Mouse (Mus musculus) forebrain, embryonic 13.5 days (tissue): ENCODE measurements around the gene Tuft1. TPM values are rescaled to one million over a fixed set of nuclear protein-coding genes. Genes with fewer than 3 reads are reported as not detected.
"Not testable (repeated sequence)": the region's sequence is repeated elsewhere in the genome, so short reads cannot be mapped to it uniquely, and the experiment has no call there.

ENCODE experiments used
- ATAC-seq: fragments of 200-750 bp; cut with Nextera tagmentation; 2 replicates; pipeline ENCODE4 v1.8.0; 2017
- H3K27ac ChIP-seq: fragments of 300-500 bp; sonication (generic); 2 replicates; pipeline ENCODE4 v1.5.1; 2015; ENCODE audit warnings: inconsistent platforms, mild to moderate bottlenecking, moderate library complexity
- H3K27me3 ChIP-seq: fragments of 300-500 bp; sonication (generic); 2 replicates; pipeline ENCODE4 v1.6.1; 2015; ENCODE audit warnings: mild to moderate bottlenecking, inconsistent platforms
- H3K36me3 ChIP-seq: fragments of 300-500 bp; sonication (generic); 2 replicates; pipeline ENCODE4 v1.6.1; 2015; ENCODE audit warnings: mild to moderate bottlenecking, inconsistent platforms; ENCODE audit not compliant: poor library complexity, severe bottlenecking
- H3K4me1 ChIP-seq: fragments of 300-500 bp; sonication (generic); 2 replicates; pipeline ENCODE4 v1.6.1; 2015; ENCODE audit warnings: inconsistent platforms
- H3K4me2 ChIP-seq: fragments of 300-500 bp; sonication (generic); 2 replicates; pipeline ENCODE4 v1.6.1; 2015; ENCODE audit warnings: inconsistent platforms, mild to moderate bottlenecking, moderate library complexity
- H3K4me3 ChIP-seq: fragments of 300-500 bp; sonication (generic); 2 replicates; pipeline ENCODE4 v1.5.1; 2015; ENCODE audit warnings: mild to moderate bottlenecking, inconsistent platforms
- H3K9ac ChIP-seq: fragments of 300-500 bp; sonication (generic); 2 replicates; pipeline ENCODE4 v1.6.1; 2015; ENCODE audit warnings: mild to moderate bottlenecking, inconsistent platforms
- H3K9me3 ChIP-seq: fragments of 300-500 bp; sonication (generic); replicated peaks from 2 replicates; pipeline ENCODE4 v1.6.1; 2016; ENCODE audit warnings: inconsistent platforms
- WGBS: fragments of 180-500 bp; shearing (Covaris S2); methylation state at CpG from one replicate; pipeline ENCODE4 v1.1.7; 2015; 5-methylcytosine and 5-hydroxymethylcytosine counted together
- polyA plus RNA-seq: library from polyadenylated mRNA; unstranded; fragments of >200 nt; fragmentation: Nextera tagmentation; extraction: Ambion mirVana; gene quantifications from 2 replicates; pipeline ENCODE4 v1.2.1, GENCODE M21; 2015

Tuft1 gene
- polyA plus RNA-seq, result 2.2 and 2.7 TPM in 2 replicates

GRCm38 (mm10) chr3:94658740-94659095, at the start of gene Tuft1:
Gene Tuft1, minus strand, starts transcription at chr3:94658872.
- H3K9me3 ChIP-seq, H3K9ac ChIP-seq, H3K36me3 ChIP-seq, H3K27ac ChIP-seq, H3K4me1 ChIP-seq, H3K27me3 ChIP-seq: not testable (repeated sequence)
- Histone ChIP-seq H3K4me3 (peak within 1 kb of the TSS; percentile 37), H3K4me2 (peak within 1 kb of the TSS; percentile 62)
- peak; percentile 94 for ATAC-seq
- under 1% methylated on average over 22 of the region's 33 CpGs for WGBS

GRCm38 (mm10) chr3:94703364-94703763, 44.7 kb upstream of the Tuft1 start:
- H3K36me3 ChIP-seq, H3K27me3 ChIP-seq, H3K27ac ChIP-seq, H3K4me1 ChIP-seq, ATAC-seq, H3K9ac ChIP-seq, H3K9me3 ChIP-seq, H3K4me2 ChIP-seq, H3K4me3 ChIP-seq: not testable (repeated sequence)
- WGBS, result 14% methylated on average over 3 of the region's 3 CpGs

- 86% methylated on average over 3 of the region's 3 CpGs for WGBS
- Histone ChIP-seq H3K9me3 (no peaks in the 10 kb centered on the region; the same call in 1 of the 2 replicates), H3K4me2 (no peak overlapping the region), H3K4me3 (no peak overlapping the region), H3K9ac (no peak overlapping the region), H3K4me1 (no peaks in the 10 kb centered on the region), H3K36me3 (no peaks in the 10 kb centered on the region), H3K27ac (no peak overlapping the region), H3K27me3 (no peaks in the 10 kb centered on the region)
- no peak for ATAC-seq
Measured at GRCm38 (mm10) chr3:94702856-94703255, 44.2 kb upstream of the Tuft1 start.

GRCm38 (mm10) chr3:94702163-94702810, 43.6 kb upstream of the Tuft1 start:
- not testable (repeated sequence) for H3K27me3 ChIP-seq, H3K9ac ChIP-seq, H3K4me1 ChIP-seq, H3K27ac ChIP-seq, H3K36me3 ChIP-seq, H3K9me3 ChIP-seq, ATAC-seq, H3K4me3 ChIP-seq, H3K4me2 ChIP-seq
- 87% methylated on average over 7 of the region's 7 CpGs for WGBS

DNA sequence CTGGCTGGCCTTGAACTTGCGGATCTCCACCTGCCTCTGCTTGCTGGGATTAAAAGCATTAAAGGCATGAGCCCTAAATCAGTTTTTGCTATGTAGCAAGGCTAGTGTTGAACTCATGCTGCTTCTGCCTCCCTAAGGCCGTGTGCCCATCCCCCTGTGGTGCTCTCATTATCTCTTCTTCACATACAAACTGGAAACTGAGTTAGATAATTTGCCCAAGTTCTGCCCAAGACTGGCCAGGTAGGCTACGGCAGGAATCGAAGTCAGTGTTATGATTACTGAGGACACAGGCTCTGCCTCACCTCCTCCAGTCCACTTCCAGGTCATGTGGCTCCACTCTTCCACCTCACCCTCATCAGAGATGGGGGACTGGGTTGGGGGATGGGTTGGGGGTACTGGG, 37.6 kb upstream of the Tuft1 start:
- not testable (repeated sequence) for H3K9me3 ChIP-seq, H3K4me3 ChIP-seq, ATAC-seq, H3K27me3 ChIP-seq, H3K36me3 ChIP-seq, H3K4me2 ChIP-seq, H3K27ac ChIP-seq, H3K4me1 ChIP-seq, H3K9ac ChIP-seq
- WGBS, result 89% methylated on average over 4 of the region's 4 CpGs

GRCm38 (mm10) chr3:94695591-94695990, 36.9 kb upstream of the Tuft1 start:
- H3K9me3 ChIP-seq, H3K4me3 ChIP-seq, H3K36me3 ChIP-seq, H3K4me2 ChIP-seq, ATAC-seq, H3K4me1 ChIP-seq, H3K27ac ChIP-seq, H3K9ac ChIP-seq, H3K27me3 ChIP-seq: not testable (repeated sequence)
- WGBS, result 86% methylated on average over 6 of the region's 6 CpGs

DNA sequence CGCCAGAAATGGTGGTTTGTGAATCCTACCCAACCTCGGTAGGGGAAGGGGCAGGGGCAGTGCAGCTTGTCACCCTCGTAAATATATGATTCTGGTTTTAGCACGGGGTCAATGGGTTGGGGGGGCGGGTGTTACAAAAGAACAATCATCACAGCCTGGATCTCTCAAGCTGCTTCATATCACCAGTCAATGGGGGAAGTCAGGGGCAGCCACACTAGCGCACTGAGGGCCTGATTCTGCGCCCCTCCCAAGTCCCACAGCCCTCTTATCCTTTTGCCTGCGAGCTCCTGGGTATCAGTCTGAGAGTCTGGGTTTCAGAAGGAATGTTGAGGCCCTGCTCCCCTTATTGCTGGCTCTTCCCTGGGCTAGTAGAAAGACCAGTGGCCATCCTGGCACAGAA, 35.2 kb upstream of the Tuft1 start:
- WGBS, result 87% methylated on average over 6 of the region's 8 CpGs
- H3K4me2 ChIP-seq, H3K9ac ChIP-seq, H3K9me3 ChIP-seq, H3K4me3 ChIP-seq, H3K36me3 ChIP-seq, H3K27me3 ChIP-seq, H3K4me1 ChIP-seq, H3K27ac ChIP-seq, ATAC-seq: not testable (repeated sequence)

DNA sequence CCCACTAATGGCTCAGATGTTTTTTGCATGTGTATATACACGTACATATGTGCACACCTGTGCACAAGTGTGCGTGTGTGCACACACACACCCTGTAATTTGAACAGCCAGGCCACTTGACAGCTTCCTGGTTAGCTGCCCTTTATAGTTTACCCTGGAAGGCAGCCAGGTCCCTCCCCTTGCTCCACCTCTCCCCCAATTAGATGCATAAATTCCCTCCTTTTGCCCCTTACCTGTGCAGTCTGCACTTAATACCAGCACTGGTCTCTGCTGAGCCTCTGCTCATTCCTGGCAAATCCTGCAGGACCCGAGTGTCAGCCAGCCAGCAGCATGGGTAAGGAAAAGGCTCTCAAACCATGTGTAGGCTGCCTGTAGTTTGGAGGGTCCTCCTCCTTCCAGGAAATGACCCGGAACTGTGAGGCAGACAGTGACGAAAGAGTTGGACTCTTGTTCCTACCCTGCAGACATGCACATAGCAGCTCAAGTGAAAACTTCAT, 34.7 kb upstream of the Tuft1 start, which contains the start of gene Selenbp2:
Gene Selenbp2, plus strand, starts transcription at position 228 of the 497 bp plus-strand sequence.
- WGBS, result 79% methylated on average over 5 of the region's 5 CpGs
- Histone ChIP-seq H3K27me3 (no peaks in the 10 kb centered on the region), H3K4me3 (no peak within 1 kb of the TSS)

DNA sequence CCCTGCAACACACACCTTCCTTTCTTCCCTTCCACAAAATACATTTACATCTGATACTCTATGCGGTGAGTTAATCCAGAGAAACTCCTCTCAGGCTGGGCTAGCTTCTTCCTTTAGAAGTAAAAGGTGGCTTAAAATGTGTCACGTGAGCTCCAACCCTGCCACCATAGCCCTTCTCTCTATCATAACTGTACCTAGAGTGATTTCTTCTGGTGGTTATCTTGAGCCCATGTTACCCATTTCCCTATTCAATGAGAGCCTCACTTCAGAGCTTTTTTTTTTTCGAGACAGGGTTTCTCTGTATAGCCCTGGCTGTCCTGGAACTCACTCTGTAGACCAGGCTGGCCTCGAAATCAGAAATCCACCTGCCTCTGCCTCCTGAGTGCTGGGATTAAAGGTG, 33.0 kb upstream of the Tuft1 start:
- H3K4me2 ChIP-seq, H3K9me3 ChIP-seq, H3K36me3 ChIP-seq, H3K9ac ChIP-seq, H3K27me3 ChIP-seq, H3K4me3 ChIP-seq, H3K27ac ChIP-seq, ATAC-seq, H3K4me1 ChIP-seq: not testable (repeated sequence)
- WGBS, result 87% methylated on average over 4 of the region's 4 CpGs

More for the DNA sequence above, 34.7 kb upstream of the Tuft1 start, which contains the start of gene Selenbp2:
- Histone ChIP-seq H3K27ac (no peak within 1 kb of the TSS), H3K4me2 (no peak within 1 kb of the TSS), H3K4me1 (no peaks in the 10 kb centered on the region), H3K36me3 (no peaks in the 10 kb centered on the region), H3K9ac (no peak within 1 kb of the TSS), H3K9me3 (no peaks in the 10 kb centered on the region)
- ATAC-seq, result no peak

- no peaks in the 10 kb centered on the region for H3K27me3 ChIP-seq
Measured at GRCm38 (mm10) chr3:94690616-94691247, 32.1 kb upstream of the Tuft1 start.

GRCm38 (mm10) chr3:94690162-94690561, 31.5 kb upstream of the Tuft1 start:
- not testable (repeated sequence) for H3K4me3 ChIP-seq, H3K4me2 ChIP-seq, H3K4me1 ChIP-seq, H3K36me3 ChIP-seq, H3K27me3 ChIP-seq, ATAC-seq, H3K9ac ChIP-seq, H3K27ac ChIP-seq, H3K9me3 ChIP-seq
- WGBS, result 60% methylated on average over 6 of the region's 6 CpGs

More at GRCm38 (mm10) chr3:94690616-94691247, 32.1 kb upstream of the Tuft1 start:
- H3K36me3 ChIP-seq, result no peaks in the 10 kb centered on the region
- H3K4me3 ChIP-seq, result no peak overlapping the region
- H3K4me1 ChIP-seq, result no peaks in the 10 kb centered on the region
- H3K9ac ChIP-seq, result no peak overlapping the region
- no peak overlapping the region for H3K4me2 ChIP-seq
- H3K27ac ChIP-seq, result no peak overlapping the region
- H3K9me3 ChIP-seq, result no peaks in the 10 kb centered on the region
- ATAC-seq, result no peak

DNA sequence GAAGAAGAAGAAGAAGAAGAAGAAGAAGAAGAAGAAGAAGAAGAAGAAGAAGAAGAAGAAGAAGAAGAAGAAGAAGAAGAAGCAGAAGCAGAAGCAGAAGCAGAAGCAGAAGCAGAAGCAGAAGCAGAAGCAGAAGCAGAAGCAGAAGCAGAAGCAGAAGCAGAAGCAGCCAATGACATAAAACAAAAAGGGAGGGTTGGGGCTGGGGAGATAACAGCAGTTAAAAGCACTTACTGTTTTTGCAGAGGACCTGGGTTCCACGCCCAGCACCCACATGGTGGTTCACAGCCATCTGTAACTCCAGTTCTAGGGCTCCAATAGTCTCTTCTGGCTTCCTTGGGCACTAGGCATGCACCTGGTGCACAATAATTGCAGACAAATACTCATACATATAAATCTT, 30.5 kb upstream of the Tuft1 start:
- H3K9ac ChIP-seq, H3K4me1 ChIP-seq, H3K27ac ChIP-seq, H3K36me3 ChIP-seq, H3K27me3 ChIP-seq, H3K4me3 ChIP-seq, H3K4me2 ChIP-seq, H3K9me3 ChIP-seq, ATAC-seq: not testable (repeated sequence)
- 47% methylated on average over 1 of the region's 1 CpGs for WGBS

DNA sequence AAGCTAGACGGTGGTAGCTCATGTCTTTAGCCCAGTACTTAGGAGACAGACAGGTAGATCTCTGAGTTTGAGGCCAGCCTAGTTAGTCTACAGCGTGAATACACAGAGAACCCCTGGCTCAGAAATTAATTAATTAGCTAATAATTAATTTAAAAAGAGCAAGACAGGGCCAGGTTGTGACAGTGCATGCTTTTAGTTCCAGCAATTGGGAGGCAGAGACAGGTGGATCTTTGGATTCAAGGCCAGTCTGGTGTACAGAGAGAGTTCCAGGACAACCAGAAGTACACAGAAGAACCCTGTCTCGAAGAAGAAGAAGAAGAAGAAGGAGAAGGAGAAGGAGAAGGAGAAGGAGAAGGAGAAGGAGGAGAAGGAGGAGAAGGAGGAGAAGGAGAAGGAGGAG, 30.0 kb upstream of the Tuft1 start:
- not testable (repeated sequence) for H3K9ac ChIP-seq, H3K9me3 ChIP-seq, H3K27me3 ChIP-seq, H3K4me3 ChIP-seq, H3K4me1 ChIP-seq, ATAC-seq, H3K27ac ChIP-seq, H3K36me3 ChIP-seq, H3K4me2 ChIP-seq
- 75% methylated on average over 3 of the region's 3 CpGs for WGBS
